Mouse (Mus musculus) erythroblast, embryonic 14.5 days (primary cell): Measurements from ENCODE around the gene Dph2.

Source experiments
- GATA1 ChIP-seq: IDR thresholded peaks from 2 replicates; pipeline ENCODE4 v1.6.1; 2012; ENCODE audit warnings: low read length, inconsistent platforms, mixed read lengths
- TAL1 ChIP-seq: IDR thresholded peaks from 3 replicates; pipeline ENCODE4 v1.6.1; 2012; ENCODE audit warnings: low read length, inconsistent platforms, mixed read lengths

GRCm38 (mm10) chr4:117914591-117915442, 23.0 kb upstream of the Dph2 start, which contains the start of gene Ipo13:
- TF ChIP-seq GATA1 (no peak), TAL1 (no peak)
